In the genomic region with DNA sequence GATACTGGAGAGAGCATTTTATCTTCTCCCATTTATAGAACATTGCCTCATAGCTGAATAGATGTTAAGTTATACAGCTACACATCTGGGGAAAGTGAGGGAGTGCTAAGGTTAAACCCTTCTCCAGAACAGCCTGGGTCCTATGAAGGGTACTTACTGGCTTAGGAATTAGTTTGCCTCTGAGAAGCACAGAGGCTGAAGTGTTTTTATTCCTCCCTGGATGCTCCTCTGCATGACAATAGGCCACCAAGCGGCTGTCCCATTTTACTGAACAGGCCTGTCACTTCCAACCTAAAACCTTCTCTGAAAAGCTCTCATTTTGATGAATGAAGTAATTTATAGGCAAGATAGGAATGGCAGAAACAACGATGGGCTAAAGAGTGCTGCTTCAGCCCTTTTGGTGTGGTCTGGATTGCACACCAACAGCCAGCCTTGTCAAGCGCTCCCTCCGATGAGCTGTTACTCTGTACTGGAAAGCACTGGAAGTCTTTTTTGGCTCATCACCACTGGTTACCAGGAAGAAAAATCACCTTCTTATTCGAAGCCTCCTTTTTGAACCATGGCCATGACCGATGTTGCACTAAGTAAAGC, we compare ENCODE assay signal across 22 mouse cellular contexts.
A peak's percentile ranks its signal among the peaks of the same experiment; 100 is the strongest.
DNase-seq lines count a peak whose midpoint lies in the region; ATAC-seq and TF ChIP-seq lines count a peak whose summit lies in the region.
"Had no signal": no experiment of that assay in that cellular context is flagged by ENCODE, and none has a peak within 500 bp of the region (broad histone marks: within the 10 kb centered on the region; RNA-seq: fewer than 3 reads in every experiment).

No protein-coding gene starts in this region.

- TF ChIP-seq CTCF in brain, embryonic 14.5 days (IDR thresholded peaks at IDR 0.05; ENCODE audit: borderline replicate concordance, extremely low read depth, insufficient read depth, insufficient read length): no peak

- TF ChIP-seq POLR2A in brain, embryonic 14.5 days (IDR thresholded peaks at IDR 0.05; ENCODE audit: borderline replicate concordance, extremely low read depth, insufficient read depth, insufficient read length, poor library complexity, severe bottlenecking): no peak

- H3K9ac ChIP-seq in hindbrain, embryonic 14.5 days: no peak overlapping the region
- no peak overlapping the region for H3K9ac ChIP-seq in neural tube, embryonic 11.5 days (ENCODE audit: low read length)
- H3K9ac ChIP-seq: embryonic facial prominence, embryonic 13.5 days; heart, embryonic 15.5 days; limb, embryonic 12.5 days; liver, embryonic 13.5 days; lung, embryonic 15.5 days had no signal

- no peak overlapping the region for H3K4me3 ChIP-seq in hindbrain, embryonic 14.5 days (replicated peaks; ENCODE audit: low read length)
- H3K4me3 ChIP-seq in hindbrain, embryonic 10.5 days: no peak overlapping the region
- no peak overlapping the region for H3K4me3 ChIP-seq in midbrain, embryonic 10.5 days
- H3K4me3 ChIP-seq in neural tube, embryonic 11.5 days (ENCODE audit: low read depth, low read length): no peak overlapping the region
- H3K4me3 ChIP-seq: embryonic facial prominence, embryonic 13.5 days; heart, embryonic 15.5 days; limb, embryonic 12.5 days; liver, embryonic 13.5 days; lung, embryonic 15.5 days had no signal

- H3K4me2 ChIP-seq in hindbrain, embryonic 14.5 days (replicated peaks): no peak overlapping the region
- H3K4me2 ChIP-seq in neural tube, embryonic 11.5 days (ENCODE audit: low read depth): no peak overlapping the region
- H3K4me2 ChIP-seq: embryonic facial prominence, embryonic 13.5 days; heart, embryonic 15.5 days; limb, embryonic 12.5 days; liver, embryonic 13.5 days; lung, embryonic 15.5 days had no signal

- ATAC-seq in hindbrain, embryonic 14.5 days (ENCODE audit: low FRiP score): peak; percentile 43; the same call in 1 of the 2 replicates
- peak; percentile 33 for ATAC-seq in neural tube, embryonic 11.5 days (ENCODE audit: insufficient read depth, low FRiP score, low TSS enrichment)

- H3K27ac ChIP-seq in hindbrain, embryonic 14.5 days: no peak overlapping the region
- no peak overlapping the region for H3K27ac ChIP-seq in hindbrain, embryonic 10.5 days
- H3K27ac ChIP-seq in midbrain, embryonic 10.5 days (replicated peaks): peak overlapping the region; percentile 28; the same call in 1 of the 2 replicates
- no peak overlapping the region for H3K27ac ChIP-seq in neural tube, embryonic 11.5 days (ENCODE audit: low read depth, low read length)
- H3K27ac ChIP-seq: embryonic facial prominence, embryonic 13.5 days; heart, embryonic 15.5 days; limb, embryonic 12.5 days; liver, embryonic 13.5 days; lung, embryonic 15.5 days; stomach, postnatal 0 days had no signal

- WGBS in hindbrain, embryonic 14.5 days: 30% methylated on average over 6 of the region's 6 CpGs
- WGBS in hindbrain, embryonic 10.5 days: 48% methylated on average over 6 of the region's 6 CpGs
- 43% methylated on average over 6 of the region's 6 CpGs for WGBS in midbrain, embryonic 10.5 days
- WGBS in neural tube, embryonic 11.5 days: 44% methylated on average over 6 of the region's 6 CpGs

- no peaks in the 10 kb centered on the region for H3K36me3 ChIP-seq in hindbrain, embryonic 14.5 days (replicated peaks; ENCODE audit: control insufficient read depth, insufficient read depth)
- no peaks in the 10 kb centered on the region for H3K36me3 ChIP-seq in hindbrain, embryonic 10.5 days
- H3K36me3 ChIP-seq in midbrain, embryonic 10.5 days: no peaks in the 10 kb centered on the region
- H3K36me3 ChIP-seq in neural tube, embryonic 11.5 days (ENCODE audit: control insufficient read depth, insufficient read depth, low read length): no peaks in the 10 kb centered on the region
- H3K36me3 ChIP-seq: embryonic facial prominence, embryonic 13.5 days; G1E; heart, embryonic 15.5 days; limb, embryonic 12.5 days; liver, embryonic 13.5 days; lung, embryonic 15.5 days had no signal

- H3K4me1 ChIP-seq in hindbrain, embryonic 14.5 days (replicated peaks; ENCODE audit: control insufficient read depth, insufficient read depth, low read length): no peaks in the 10 kb centered on the region
- H3K4me1 ChIP-seq in hindbrain, embryonic 10.5 days (replicated peaks): peaks cover 11% of the 10 kb centered on the region
- peaks cover 23% of the 10 kb centered on the region for H3K4me1 ChIP-seq in midbrain, embryonic 10.5 days
- no peaks in the 10 kb centered on the region for H3K4me1 ChIP-seq in neural tube, embryonic 11.5 days (ENCODE audit: control insufficient read depth, insufficient read depth, low read length)
- H3K4me1 ChIP-seq: embryonic facial prominence, embryonic 13.5 days; heart, embryonic 15.5 days; limb, embryonic 12.5 days; liver, embryonic 13.5 days; lung, embryonic 15.5 days had no signal

- peak; percentile 26 for DNase-seq in hindbrain, embryonic 14.5 days (ENCODE audit: low spot score)
- DNase-seq in hindbrain, embryonic 10.5 days (ENCODE audit: low spot score): no peak
- DNase-seq in brain, embryonic 14.5 days (ENCODE audit: low read depth): peak; percentile 52
- peak; percentile 25 for DNase-seq in midbrain, embryonic 10.5 days (ENCODE audit: low spot score)
- DNase-seq in neural tube, embryonic 11.5 days (ENCODE audit: low spot score): peak; percentile 22
- no peak for DNase-seq in adrenal gland, adult 2 months
- DNase-seq in thymus, postnatal 4 days: no peak
- DNase-seq: adrenal gland, adult 8-10 months; cerebellum, adult 11 months; cerebellum, postnatal 36 days; heart, adult 11 months; kidney, adult 11 months; kidney, postnatal 14 days; liver, embryonic 13.5 days; right cerebral cortex, postnatal 14 days; thymus, postnatal 14 days had no signal

- no peaks in the 10 kb centered on the region for H3K27me3 ChIP-seq in hindbrain, embryonic 14.5 days (ENCODE audit: control insufficient read depth, insufficient read depth, low read length)
- H3K27me3 ChIP-seq in hindbrain, embryonic 10.5 days (ENCODE audit: insufficient read depth, poor library complexity, severe bottlenecking): no peaks in the 10 kb centered on the region
- no peaks in the 10 kb centered on the region for H3K27me3 ChIP-seq in midbrain, embryonic 10.5 days (ENCODE audit: low read depth, poor library complexity, severe bottlenecking)
- H3K27me3 ChIP-seq in neural tube, embryonic 11.5 days (ENCODE audit: control insufficient read depth, insufficient read depth, low read length): no peaks in the 10 kb centered on the region
- H3K27me3 ChIP-seq: embryonic facial prominence, embryonic 13.5 days; heart, embryonic 15.5 days; limb, embryonic 12.5 days; liver, embryonic 13.5 days; lung, embryonic 15.5 days had no signal

- H3K9me3 ChIP-seq in hindbrain, embryonic 14.5 days (ENCODE audit: control insufficient read depth, low read length): no peaks in the 10 kb centered on the region
- H3K9me3 ChIP-seq in hindbrain, embryonic 10.5 days: no peaks in the 10 kb centered on the region
- no peaks in the 10 kb centered on the region for H3K9me3 ChIP-seq in midbrain, embryonic 10.5 days (replicated peaks)
- no peaks in the 10 kb centered on the region for H3K9me3 ChIP-seq in neural tube, embryonic 11.5 days (ENCODE audit: control insufficient read depth, low read length)
- H3K9me3 ChIP-seq: embryonic facial prominence, embryonic 13.5 days; G1E; heart, embryonic 15.5 days; limb, embryonic 12.5 days; liver, embryonic 13.5 days; lung, embryonic 15.5 days had no signal

Comparison
In these comparisons a context has a peak if more than half of its experiments do, and no peak if none do; other contexts are left out.
1. DNase-seq: peak in hindbrain, embryonic 14.5 days (single experiment), brain, embryonic 14.5 days (single experiment), midbrain, embryonic 10.5 days (single experiment) and neural tube, embryonic 11.5 days (single experiment); none in hindbrain, embryonic 10.5 days (single experiment), adrenal gland, adult 2 months (single experiment) and thymus, postnatal 4 days (single experiment).